Mouse (Mus musculus) neural tube, embryonic 15.5 days (tissue): Measurements from ENCODE around the gene Sp100. TPM values are rescaled to one million over a fixed set of nuclear protein-coding genes. Genes with fewer than 3 reads are reported as not detected.

Experiments used
- ATAC-seq: fragments of 200-750 bp; cut with Nextera tagmentation; 2 replicates; pipeline ENCODE4 v1.8.0; 2017; ENCODE audit warnings: mild to moderate bottlenecking, moderate TSS enrichment, moderate library complexity; ENCODE audit not compliant: low FRiP score
- H3K27ac ChIP-seq: fragments of 300-500 bp; sonication (generic); replicated peaks from 2 replicates; pipeline ENCODE4 v1.5.1; 2015; ENCODE audit warnings: mild to moderate bottlenecking, inconsistent platforms
- H3K27me3 ChIP-seq: fragments of 300-500 bp; sonication (generic); replicated peaks from 2 replicates; pipeline ENCODE4 v1.6.1; 2015; ENCODE audit warnings: inconsistent platforms
- H3K36me3 ChIP-seq: fragments of 300-500 bp; sonication (generic); 2 replicates; pipeline ENCODE4 v1.6.1; 2015; ENCODE audit warnings: inconsistent platforms
- H3K4me1 ChIP-seq: fragments of 300-500 bp; sonication (generic); 2 replicates; pipeline ENCODE4 v1.6.1; 2015; ENCODE audit warnings: inconsistent platforms
- H3K4me2 ChIP-seq: fragments of 300-500 bp; sonication (generic); 2 replicates; pipeline ENCODE4 v1.6.1; 2015; ENCODE audit warnings: inconsistent platforms, mild to moderate bottlenecking, moderate library complexity
- H3K4me3 ChIP-seq: fragments of 300-500 bp; sonication (generic); replicated peaks from 2 replicates; pipeline ENCODE4 v1.5.1; 2015; ENCODE audit warnings: mild to moderate bottlenecking, inconsistent platforms
- H3K9ac ChIP-seq: fragments of 300-500 bp; sonication (generic); replicated peaks from 2 replicates; pipeline ENCODE4 v1.6.1; 2015; ENCODE audit warnings: mild to moderate bottlenecking, inconsistent platforms
- H3K9me3 ChIP-seq: fragments of 300-500 bp; sonication (generic); replicated peaks from 2 replicates; pipeline ENCODE4 v1.6.1; 2016; ENCODE audit warnings: inconsistent platforms
- WGBS: fragments of 180-500 bp; shearing (Covaris S2); methylation state at CpG from one replicate; pipeline ENCODE4 v1.1.7; 2015; ENCODE audit warnings: mixed read lengths; 5-methylcytosine and 5-hydroxymethylcytosine counted together
- polyA plus RNA-seq: library from polyadenylated mRNA; unstranded; fragments of >200 nt; fragmentation: Nextera tagmentation; extraction: Ambion mirVana; gene quantifications from 2 replicates; pipeline ENCODE4 v1.2.1, GENCODE M21; 2015

Sp100 gene
- polyA plus RNA-seq, 1 experiment from 2014 or later: 0.88 TPM

GRCm38 (mm10) chr1:85736355-85737184 lies 86.8 kb downstream of the Sp100 start:
- Histone ChIP-seq H3K27ac (no peak overlapping the region), H3K9ac (no peak overlapping the region), H3K4me2 (peak overlapping the region; percentile 47), H3K36me3 (no peaks in the 10 kb centered on the region), H3K27me3 (no peaks in the 10 kb centered on the region), H3K9me3 (no peaks in the 10 kb centered on the region), H3K4me1 (peaks cover 4% of the 10 kb centered on the region), H3K4me3 (peak overlapping the region; percentile 17)
- peak; percentile 76 for ATAC-seq
- WGBS: 39% methylated on average over 18 of the region's 18 CpGs

DNA sequence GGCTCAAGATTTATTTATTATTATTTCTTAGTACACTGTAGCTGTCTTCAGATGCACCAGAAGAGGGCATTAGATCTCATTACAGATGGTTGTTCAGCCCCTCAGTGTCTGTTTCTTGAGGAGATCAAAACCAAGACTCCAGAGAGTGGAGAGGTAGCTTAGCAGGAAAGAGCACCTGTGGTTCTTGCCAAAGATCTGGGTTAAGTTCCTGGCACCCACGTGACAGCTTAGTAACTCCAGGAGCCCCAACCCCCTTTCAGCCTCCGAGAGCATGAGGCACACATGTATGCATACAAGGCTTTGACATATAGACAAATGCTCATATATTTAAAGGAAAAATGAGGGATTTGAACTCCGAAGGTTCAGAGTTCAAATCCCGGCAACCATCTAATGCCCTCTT lies 89.2 kb downstream of the Sp100 start:
- H3K4me1 ChIP-seq: peaks cover 10% of the 10 kb centered on the region
- no peak overlapping the region for H3K4me3 ChIP-seq
- H3K9ac ChIP-seq: no peak overlapping the region
- H3K27me3 ChIP-seq: no peaks in the 10 kb centered on the region
- WGBS: 97% methylated on average over 4 of the region's 4 CpGs
- H3K9me3 ChIP-seq: no peaks in the 10 kb centered on the region
- no peak for ATAC-seq
- H3K27ac ChIP-seq: no peak overlapping the region
- no peak overlapping the region for H3K4me2 ChIP-seq
- H3K36me3 ChIP-seq: no peaks in the 10 kb centered on the region

GRCm38 (mm10) chr1:85739819-85740218 lies 90.0 kb downstream of the Sp100 start:
- H3K4me3 ChIP-seq: no peak overlapping the region
- no peaks in the 10 kb centered on the region for H3K9me3 ChIP-seq
- H3K27ac ChIP-seq: no peak overlapping the region
- ATAC-seq: no peak
- H3K4me1 ChIP-seq: peaks cover 10% of the 10 kb centered on the region
- no peak overlapping the region for H3K4me2 ChIP-seq
- no peaks in the 10 kb centered on the region for H3K36me3 ChIP-seq
- no peak overlapping the region for H3K9ac ChIP-seq
- H3K27me3 ChIP-seq: no peaks in the 10 kb centered on the region

DNA sequence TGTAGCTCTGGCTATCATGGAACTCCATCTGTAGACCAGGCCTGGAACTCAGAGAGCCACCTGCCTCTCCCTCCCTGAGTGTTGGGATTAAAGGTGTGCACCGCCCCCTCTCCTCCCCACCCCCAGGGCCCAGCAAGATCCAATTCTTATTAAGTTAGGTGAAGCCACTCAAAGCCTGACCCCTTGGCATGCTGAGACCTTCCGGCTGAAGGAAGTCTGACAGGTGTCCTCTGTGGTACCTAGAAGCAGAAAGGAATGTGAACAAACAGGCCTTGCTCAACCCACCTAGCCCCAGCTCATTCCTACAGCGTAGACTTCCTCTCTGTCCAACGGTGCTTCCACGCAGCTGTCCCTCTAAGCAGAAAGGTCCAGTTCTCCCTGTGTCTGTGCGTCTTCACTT lies 91.1 kb downstream of the Sp100 start:
- Histone ChIP-seq H3K4me3 (no peak overlapping the region), H3K4me2 (no peak overlapping the region), H3K9me3 (no peaks in the 10 kb centered on the region), H3K9ac (no peak overlapping the region), H3K27ac (no peak overlapping the region), H3K27me3 (no peaks in the 10 kb centered on the region), H3K4me1 (peaks cover 10% of the 10 kb centered on the region), H3K36me3 (no peaks in the 10 kb centered on the region)
- ATAC-seq: no peak
- 87% methylated on average over 6 of the region's 6 CpGs for WGBS

GRCm38 (mm10) chr1:85742333-85742732 lies 92.5 kb downstream of the Sp100 start:
- 52% methylated on average over 5 of the region's 5 CpGs for WGBS
- no peaks in the 10 kb centered on the region for H3K9me3 ChIP-seq
- no peak overlapping the region for H3K9ac ChIP-seq

DNA sequence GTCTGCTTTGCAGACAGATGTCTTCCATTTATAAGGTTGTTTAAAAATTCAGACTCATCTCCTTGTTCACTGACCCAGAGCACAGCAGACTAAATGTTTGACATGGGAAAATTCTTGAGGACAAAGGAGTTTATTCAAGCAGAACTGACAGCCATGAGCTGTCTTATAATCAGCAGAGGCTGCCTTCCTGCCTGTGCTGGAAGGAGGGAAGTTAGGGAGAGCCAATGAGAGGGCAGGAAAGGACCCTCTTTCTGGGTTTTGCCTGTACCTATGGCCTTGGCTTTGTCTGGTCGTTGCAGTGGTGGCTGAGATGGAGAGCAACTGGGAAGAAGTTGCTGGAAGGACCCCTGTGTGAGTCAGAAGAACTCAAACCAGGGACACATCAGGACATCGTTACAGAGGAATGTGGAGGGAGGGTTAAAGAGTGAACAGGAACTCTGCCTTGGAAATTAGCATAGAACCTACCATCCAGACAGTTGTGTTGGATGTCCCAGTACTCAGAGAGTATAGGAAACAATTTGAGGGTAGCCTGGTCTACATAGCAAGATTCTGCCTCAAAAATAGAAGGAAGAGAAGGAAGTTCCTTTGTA lies 93.2 kb downstream of the Sp100 start:
- 13% methylated on average over 2 of the region's 2 CpGs for WGBS
- ATAC-seq: no peak
- Histone ChIP-seq H3K27ac (no peak overlapping the region), H3K27me3 (no peaks in the 10 kb centered on the region), H3K4me1 (peaks cover 6% of the 10 kb centered on the region; the same call in 1 of the 2 replicates), H3K4me2 (no peak overlapping the region), H3K9ac (no peak overlapping the region), H3K36me3 (no peaks in the 10 kb centered on the region), H3K4me3 (no peak overlapping the region), H3K9me3 (no peaks in the 10 kb centered on the region)

More at GRCm38 (mm10) chr1:85742333-85742732, 92.5 kb downstream of the Sp100 start:
- no peak for ATAC-seq
- H3K27ac ChIP-seq: no peak overlapping the region
- H3K4me2 ChIP-seq: no peak overlapping the region
- no peaks in the 10 kb centered on the region for H3K36me3 ChIP-seq
- no peaks in the 10 kb centered on the region for H3K27me3 ChIP-seq
- peaks cover 6% of the 10 kb centered on the region; the same call in 1 of the 2 replicates for H3K4me1 ChIP-seq
- no peak overlapping the region for H3K4me3 ChIP-seq

DNA sequence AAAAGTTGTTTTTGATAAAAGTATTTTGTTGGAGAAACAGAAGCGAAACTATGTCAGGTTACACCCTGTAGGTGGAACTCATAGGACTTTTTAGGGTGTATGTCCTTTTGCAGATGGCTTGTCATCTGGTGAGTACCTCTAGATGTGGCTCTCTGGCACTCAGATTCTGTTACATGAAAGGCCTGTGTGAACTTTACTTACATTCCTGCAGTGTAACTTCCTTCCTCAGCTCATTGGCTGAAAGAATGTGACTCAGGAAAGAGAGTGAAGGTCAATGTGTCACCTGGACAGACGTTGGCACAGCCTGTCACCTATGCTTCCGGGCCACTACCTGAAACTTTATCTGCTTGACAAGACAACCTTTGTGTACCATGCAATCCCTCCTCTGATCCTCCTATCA lies 94.8 kb downstream of the Sp100 start:
- Histone ChIP-seq H3K4me3 (no peak overlapping the region), H3K4me1 (peaks cover 6% of the 10 kb centered on the region; the same call in 1 of the 2 replicates), H3K4me2 (no peak overlapping the region), H3K27ac (no peak overlapping the region), H3K9me3 (no peaks in the 10 kb centered on the region), H3K9ac (no peak overlapping the region), H3K36me3 (no peaks in the 10 kb centered on the region), H3K27me3 (no peaks in the 10 kb centered on the region)
- 90% methylated on average over 3 of the region's 3 CpGs for WGBS
- ATAC-seq: no peak

GRCm38 (mm10) chr1:85746511-85746910 lies 96.7 kb downstream of the Sp100 start:
- H3K4me3 ChIP-seq: no peak overlapping the region
- peaks cover 6% of the 10 kb centered on the region; the same call in 1 of the 2 replicates for H3K4me1 ChIP-seq
- H3K27me3 ChIP-seq: no peaks in the 10 kb centered on the region
- ATAC-seq: no peak
- H3K9me3 ChIP-seq: no peaks in the 10 kb centered on the region
- 90% methylated on average over 5 of the region's 5 CpGs for WGBS
- H3K27ac ChIP-seq: no peak overlapping the region
- no peak overlapping the region for H3K4me2 ChIP-seq
- H3K9ac ChIP-seq: no peak overlapping the region
- H3K36me3 ChIP-seq: no peaks in the 10 kb centered on the region

GRCm38 (mm10) chr1:85749829-85750228 lies 100.0 kb downstream of the Sp100 start:
- WGBS: 67% methylated on average over 2 of the region's 2 CpGs
- Histone ChIP-seq H3K4me1 (no peaks in the 10 kb centered on the region), H3K9me3 (no peaks in the 10 kb centered on the region), H3K36me3 (no peaks in the 10 kb centered on the region), H3K4me2 (no peak overlapping the region), H3K27me3 (no peaks in the 10 kb centered on the region), H3K27ac (no peak overlapping the region), H3K9ac (no peak overlapping the region), H3K4me3 (no peak overlapping the region)
- ATAC-seq: no peak

- Histone ChIP-seq H3K9me3 (no peaks in the 10 kb centered on the region), H3K4me1 (no peaks in the 10 kb centered on the region), H3K4me3 (no peak overlapping the region), H3K4me2 (no peak overlapping the region), H3K27me3 (no peaks in the 10 kb centered on the region), H3K27ac (no peak overlapping the region), H3K9ac (no peak overlapping the region), H3K36me3 (no peaks in the 10 kb centered on the region)
- no peak for ATAC-seq
- WGBS: 84% methylated on average over 4 of the region's 4 CpGs
Observed at GRCm38 (mm10) chr1:85750650-85751049, 100.9 kb downstream of the Sp100 start.

DNA sequence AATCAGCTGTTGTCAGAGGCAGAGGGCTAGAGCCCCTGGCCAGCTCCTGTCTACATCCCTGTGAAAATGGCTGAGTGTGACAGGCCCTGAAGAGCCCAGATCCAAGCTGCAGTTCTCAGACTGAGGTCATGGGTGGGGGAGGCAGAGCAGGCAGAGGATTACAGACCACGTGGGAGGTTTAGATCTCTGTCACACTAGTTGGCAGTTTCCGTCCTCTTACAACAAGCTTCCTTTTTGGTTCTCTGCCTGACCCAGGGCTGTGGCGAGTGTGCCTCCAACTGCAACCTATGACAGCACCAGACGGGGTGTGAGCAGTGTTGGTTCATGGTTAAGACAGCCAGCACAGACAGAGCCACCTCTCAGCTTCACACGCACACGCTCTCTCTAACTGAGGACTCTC lies 101.7 kb downstream of the Sp100 start:
- Histone ChIP-seq H3K4me3 (no peak overlapping the region), H3K9ac (no peak overlapping the region), H3K9me3 (no peaks in the 10 kb centered on the region), H3K4me2 (no peak overlapping the region), H3K27me3 (no peaks in the 10 kb centered on the region), H3K36me3 (no peaks in the 10 kb centered on the region), H3K4me1 (no peaks in the 10 kb centered on the region), H3K27ac (no peak overlapping the region)
- ATAC-seq: no peak
- WGBS: 63% methylated on average over 6 of the region's 6 CpGs
